Mouse (Mus musculus) lung, postnatal 0 days (tissue): Measurements from ENCODE around the gene Far1.

Source experiments
- CTCF ChIP-seq: IDR thresholded peaks from 2 replicates; pipeline ENCODE4 v1.5.1; 2016; ENCODE audit warnings: antibody characterized with exemption, mild to moderate bottlenecking
- EP300 ChIP-seq: IDR thresholded peaks from 2 replicates; pipeline ENCODE4 v1.6.1; 2016; ENCODE audit warnings: antibody characterized with exemption, mild to moderate bottlenecking, control low read depth

GRCm38 (mm10) chr7:113498413-113498812 is 15.2 kb upstream of the Far1 start:
- TF ChIP-seq CTCF, result no peak
- TF ChIP-seq EP300, result no peak
